Mouse (Mus musculus): ENCODE measurements around the gene Evpl.

The Evpl gene

DNA sequence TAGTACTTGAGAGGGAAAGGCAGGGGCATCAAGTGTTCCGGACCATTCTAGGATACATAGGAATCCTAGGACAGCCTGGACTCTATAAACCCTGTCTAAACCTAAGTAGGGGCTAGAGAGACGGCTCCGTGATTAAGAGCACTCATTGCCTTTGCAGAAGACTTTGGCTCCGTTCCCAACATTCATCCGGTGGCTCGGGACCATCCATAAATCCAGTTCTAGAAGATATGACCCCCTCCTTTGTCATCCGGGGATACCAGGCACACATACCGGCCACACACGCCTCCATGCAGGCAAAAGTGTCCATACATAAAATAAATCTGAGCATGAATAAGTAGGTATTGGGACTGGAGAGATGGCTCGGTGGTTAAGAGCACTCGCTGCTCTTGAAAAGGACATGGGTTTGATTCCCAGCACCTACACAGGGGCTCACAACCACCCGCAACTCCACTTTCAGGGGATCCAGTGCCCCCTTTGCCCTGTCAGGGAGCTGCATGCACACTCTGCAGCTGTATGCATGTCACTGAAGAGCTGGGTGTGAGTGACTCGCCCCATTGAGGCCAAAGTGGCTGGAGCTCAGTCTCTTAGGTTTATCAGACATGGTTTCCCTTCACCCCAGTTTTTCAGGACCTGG is 23.9 kb downstream of the Evpl start:
- DNase-seq (ENCODE audit: low spot score), result no peak

DNA sequence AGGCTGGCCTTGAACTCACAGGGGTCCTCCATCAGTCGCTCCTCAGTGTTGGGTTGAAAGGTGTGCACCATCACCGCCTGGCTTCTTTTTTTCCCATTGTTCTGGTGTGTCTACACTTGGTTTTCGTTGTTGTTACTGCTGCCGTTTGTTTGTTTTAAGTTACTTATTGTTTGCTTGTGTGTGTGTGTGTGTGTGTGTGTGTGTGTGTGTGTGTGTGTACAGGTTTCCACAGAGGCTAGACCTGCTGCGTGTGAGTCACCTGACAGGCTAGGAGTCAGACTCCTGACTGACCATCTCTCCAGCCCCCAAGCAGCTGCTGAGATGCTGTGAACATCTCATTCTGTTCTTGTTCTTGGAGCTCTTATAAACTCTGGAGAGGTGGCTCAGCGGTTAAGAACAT is 25.0 kb downstream of the Evpl start:
- no peak for DNase-seq (ENCODE audit: low spot score)

DNA sequence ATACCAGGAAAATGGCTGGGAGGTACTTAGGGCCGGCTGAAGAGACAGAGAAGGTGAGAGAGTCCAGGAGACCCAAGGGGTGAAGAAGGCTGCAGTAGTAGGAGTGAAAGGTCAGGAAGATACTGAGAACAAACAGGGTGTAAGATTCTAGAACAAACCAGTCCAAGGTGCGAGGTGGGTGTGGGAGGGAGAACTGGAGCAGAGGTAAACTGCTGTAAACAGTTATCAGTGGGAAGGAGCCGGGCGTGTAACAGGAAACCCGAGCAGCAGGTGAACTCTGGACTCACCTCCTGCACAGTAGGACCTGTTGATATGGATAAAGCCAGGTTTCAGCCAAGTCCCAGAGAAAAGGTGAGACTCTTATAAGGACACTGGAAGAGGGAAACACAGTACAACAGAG is 27.2 kb downstream of the Evpl start:
- DNase-seq (ENCODE audit: low spot score), result no peak

DNA sequence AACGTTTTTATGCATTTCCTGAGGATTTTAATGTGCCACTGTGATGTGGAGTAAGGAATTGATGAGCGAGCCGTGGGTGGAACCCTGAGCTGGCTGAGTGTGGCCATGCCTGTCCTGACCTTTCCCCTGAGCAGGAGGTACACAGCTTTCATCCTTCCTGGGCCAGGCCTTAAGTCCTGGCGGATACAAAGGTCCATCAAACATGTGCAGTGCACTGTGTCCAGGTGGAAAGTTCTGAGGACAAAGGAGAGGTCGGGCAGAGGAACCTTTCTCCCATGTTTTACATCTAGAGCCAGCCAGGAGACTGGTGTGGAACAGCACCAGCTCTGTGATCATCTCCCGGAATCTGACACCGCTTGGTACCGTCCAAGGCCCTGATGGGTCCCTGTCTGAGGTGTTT is 28.6 kb downstream of the Evpl start:
- no peak for DNase-seq (ENCODE audit: low spot score)

DNA sequence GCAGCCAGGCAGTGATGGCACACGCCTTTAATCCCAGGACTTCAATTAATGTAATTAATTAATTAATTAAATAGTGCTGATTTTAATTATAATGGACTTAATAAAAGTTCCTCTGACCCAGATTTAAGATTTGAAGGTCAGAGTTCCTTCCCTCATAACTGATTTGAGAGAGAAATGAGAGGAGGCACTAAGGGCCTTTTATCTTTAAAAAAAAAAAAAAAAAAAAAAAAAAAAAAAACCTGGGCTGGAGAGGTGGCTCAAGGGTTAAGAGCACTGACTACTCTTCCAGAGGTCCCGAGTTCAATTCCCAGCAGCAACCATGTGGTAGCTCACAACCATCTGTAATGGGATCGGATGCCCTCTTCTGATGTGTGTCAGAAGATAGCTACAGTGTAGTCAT is 29.2 kb downstream of the Evpl start:
- no peak for DNase-seq (ENCODE audit: low spot score)

DNA sequence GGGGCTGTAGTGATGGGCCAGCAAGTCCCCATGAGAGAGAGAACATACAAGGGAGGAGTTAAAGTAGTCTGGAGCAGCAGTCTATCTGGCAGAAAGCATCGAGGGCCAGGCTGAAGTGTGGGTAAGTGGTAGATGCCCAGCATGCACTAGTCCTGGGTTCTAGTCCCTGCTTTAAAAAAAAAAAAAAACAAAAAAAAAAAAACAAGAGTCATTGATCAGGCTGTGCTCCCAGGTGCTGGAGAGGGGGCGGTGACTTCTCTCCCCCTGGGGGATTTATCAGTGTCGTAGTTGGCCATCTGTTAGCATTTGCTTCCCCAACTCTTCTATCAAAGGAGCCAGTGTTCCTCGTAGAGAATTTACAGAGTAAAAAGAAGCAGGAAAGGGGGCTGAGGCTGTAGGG is 31.2 kb downstream of the Evpl start:
- no peak for DNase-seq (ENCODE audit: low spot score)

DNA sequence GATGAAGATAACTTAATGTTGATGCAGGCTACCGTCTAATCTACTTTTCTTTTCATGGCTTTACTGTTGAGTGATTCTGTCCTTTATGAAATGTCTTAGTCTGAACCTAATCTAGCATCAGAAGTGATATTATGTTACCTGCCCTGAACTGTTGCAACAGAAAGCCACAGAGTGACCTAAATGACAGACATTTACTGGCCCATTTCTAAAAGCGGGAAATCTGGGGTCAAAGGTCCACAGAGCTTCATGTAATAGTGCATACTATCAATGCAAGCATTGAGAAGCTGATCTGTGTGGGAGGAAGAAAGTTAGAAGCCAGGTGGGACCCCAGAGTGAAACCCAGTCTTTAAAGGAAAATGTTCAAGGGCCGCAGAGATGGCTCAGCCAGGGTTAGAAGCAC is 34.7 kb downstream of the Evpl start:
- no peak for DNase-seq (ENCODE audit: low spot score)

DNA sequence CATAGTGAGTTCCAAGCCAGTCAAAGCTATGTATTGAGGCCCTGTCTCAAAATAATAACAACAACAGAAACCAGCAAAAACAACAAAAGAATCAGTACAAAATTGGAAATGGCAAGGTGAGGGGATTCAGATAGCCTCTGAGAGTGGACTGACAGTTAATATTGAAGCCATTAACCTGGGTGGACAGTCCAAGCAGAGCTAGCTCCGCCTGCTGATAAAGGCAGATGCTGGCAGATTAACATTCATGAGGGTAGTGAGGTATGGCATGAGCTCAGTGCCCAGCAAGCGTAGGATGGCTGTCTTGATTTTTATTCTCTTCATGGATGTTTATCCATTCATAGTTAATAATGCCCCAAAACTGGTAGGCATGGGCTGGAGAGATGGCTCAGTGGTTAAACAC is 36.7 kb downstream of the Evpl start:
- DNase-seq (ENCODE audit: low spot score), result no peak

DNA sequence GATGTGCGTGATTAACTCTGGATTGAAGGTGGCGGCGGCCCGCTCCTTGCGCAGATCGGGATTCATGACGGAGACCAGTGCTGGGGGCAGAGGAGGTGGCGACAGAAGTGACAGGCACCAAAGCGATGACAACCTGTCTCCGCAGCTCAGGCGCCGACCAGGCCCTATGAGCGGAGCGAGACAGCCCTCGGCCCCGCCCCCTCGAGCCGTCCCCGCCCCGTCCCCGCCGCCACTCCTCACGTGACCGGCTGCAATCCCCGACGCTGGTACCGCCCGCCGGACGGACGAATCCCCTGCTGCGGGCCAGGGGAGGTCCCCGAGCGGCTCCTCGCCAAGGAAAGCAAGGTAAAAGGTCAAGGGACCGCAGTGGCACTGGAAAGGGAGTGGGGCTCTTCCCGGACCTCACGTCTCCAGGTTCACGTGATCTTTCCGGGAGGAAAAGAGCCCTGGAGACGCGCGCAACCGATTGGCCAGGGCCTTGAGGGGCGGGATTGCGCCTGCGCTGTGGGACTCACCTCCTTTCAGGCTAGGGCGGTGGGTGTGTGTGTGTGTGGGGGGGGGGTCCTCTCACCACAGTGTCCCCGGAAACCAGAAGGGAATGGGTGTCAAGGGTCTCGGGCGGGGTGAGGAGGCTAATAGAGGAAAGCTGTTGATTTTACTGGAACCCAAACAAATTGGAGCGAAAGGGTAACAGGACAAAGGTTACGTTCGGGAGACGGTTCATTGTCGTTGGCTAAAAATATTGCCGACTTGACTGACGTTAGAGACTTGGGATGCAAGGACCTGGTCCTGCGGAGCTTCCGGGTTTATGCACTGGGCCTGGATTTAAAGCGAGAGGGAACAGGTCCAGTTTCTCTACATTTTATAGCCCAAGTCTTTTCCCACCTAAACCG is 39.0 kb downstream of the Evpl start, which contains the start of the genes Ten1 and Acox1:
Gene Ten1 (plus strand): TSS at position 217 of the 893 bp plus-strand sequence.
Gene Acox1 (minus strand): TSS at position 407 of the 893 bp plus-strand sequence.
- DNase-seq (ENCODE audit: low spot score), result peak; percentile 95

DNA sequence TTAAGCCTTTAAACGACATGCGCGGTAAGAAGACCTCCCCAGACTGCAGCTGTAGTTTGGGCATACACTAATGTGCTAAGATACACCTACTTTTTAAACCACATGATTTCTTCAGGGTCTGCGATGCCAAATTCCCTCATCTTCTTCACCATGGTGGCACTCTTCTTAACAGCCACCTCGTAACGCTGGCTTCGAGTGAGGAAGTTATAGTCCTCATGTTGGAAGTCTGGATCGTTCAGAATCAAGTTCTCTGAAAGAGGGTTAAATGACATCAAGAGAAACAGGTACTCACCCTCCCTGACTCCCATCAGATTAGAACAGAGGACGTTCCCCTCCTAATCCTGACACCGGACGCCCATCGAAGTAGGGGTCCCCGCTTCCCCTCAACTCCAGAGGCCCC is 39.7 kb downstream of the Evpl start:
- DNase-seq (ENCODE audit: low spot score), result no peak

DNA sequence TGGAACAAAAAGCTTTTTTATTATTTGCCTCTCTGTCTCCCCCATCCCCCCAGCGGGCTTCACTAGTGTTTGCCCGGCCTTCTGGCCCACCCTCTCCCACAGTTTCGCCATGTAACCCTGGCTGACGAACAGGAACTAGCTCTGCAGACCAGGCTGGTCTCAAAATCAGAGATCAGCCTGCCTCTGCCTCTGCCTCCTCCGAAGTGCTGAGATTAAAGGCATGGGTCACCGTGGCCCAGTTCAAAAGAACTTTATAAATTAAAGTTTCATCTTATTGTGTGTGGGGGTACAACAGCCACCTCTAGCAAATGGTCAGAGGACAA is 40.3 kb downstream of the Evpl start:
- DNase-seq (ENCODE audit: low spot score), result no peak

DNA sequence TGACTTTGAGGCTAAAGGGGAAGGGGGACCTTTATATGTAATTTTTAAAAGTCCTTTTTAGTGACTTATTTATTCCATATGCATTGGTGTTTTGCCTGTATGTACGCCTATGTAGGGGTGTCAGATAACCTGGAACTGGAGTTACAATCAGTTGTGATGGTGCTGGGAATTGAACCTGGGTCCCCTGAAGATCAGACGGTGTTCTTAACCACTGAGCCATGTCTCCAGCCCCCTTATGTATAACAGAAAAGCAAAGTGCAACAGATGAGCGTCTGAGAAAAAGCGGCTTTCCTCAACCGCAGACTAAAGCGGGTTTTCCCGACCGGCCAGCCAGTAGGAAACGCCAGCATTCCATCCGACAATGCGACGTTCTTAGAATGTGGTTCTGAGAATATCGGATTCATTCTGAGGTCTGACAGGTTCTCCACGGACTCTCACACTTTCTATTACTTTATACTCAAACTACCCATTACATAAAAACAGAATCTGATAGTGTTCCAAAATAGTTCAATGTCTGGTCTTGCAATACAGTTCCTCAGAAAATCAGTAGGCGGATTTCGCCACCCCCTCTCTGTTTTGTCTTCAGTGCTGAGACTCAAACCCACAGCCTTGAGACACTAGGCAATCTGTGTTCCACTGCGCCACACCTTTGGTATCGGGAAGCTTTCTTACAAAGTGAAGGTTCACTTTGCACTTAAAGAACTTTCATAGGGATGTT is 40.9 kb downstream of the Evpl start:
- no peak for DNase-seq (ENCODE audit: low spot score)

DNA sequence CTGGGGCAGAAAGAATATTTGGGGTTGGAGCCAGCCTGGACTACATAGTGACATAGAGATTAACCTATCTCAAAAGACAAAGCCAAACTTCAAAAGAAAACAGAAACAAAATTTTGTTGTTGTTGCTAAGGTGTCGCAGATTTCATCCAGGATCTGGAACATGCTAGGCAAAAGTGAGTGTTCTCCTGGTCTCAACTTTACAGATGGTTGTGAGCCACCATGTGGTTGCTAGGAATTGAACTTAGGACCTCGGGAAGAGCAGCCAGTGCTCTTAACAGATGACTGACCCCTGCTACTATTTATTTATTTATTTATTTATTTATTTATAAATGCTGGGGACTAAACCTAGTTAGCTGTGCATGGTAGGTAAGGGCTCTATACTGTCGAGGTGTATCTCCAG is 41.5 kb downstream of the Evpl start:
- DNase-seq (ENCODE audit: low spot score), result no peak

DNA sequence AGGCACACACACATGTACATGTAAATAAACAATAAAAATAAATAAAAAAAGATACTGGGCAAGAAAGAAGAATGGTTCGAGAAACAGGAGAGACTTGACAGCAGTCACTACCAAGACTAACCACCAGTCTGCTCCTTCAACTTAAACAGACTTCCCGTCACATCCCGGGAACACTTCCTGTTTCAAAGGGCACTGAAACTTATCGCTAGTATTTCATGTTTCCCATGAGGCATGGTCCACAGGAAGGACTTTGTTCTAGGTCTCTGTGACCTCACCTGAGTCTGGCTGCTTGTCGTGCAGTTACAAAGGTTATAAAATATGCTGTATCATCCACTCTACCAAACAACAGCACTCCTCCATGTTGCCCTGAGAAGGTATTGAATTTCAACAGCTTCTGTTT is 42.6 kb downstream of the Evpl start:
- DNase-seq (ENCODE audit: low spot score), result no peak

DNA sequence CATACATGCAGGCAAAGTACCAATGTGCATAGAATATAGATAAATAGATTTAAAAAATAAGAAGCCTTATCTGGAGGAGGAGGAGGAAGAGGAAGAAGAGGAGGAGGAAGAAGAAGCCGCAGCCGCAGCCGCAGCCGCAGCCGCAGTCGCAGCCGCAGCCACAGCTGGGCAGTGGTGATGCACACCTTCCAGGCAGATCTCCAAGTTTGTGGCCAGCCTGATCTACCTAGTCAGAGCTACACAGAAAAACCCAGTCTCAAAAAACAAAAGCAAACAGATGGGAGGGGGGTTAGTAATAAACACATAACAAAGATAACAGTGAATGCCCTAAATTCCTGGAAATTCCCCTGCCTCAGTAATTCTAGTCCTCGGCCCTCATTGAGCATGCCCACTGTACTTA is 43.3 kb downstream of the Evpl start:
- no peak for DNase-seq (ENCODE audit: low spot score)

DNA sequence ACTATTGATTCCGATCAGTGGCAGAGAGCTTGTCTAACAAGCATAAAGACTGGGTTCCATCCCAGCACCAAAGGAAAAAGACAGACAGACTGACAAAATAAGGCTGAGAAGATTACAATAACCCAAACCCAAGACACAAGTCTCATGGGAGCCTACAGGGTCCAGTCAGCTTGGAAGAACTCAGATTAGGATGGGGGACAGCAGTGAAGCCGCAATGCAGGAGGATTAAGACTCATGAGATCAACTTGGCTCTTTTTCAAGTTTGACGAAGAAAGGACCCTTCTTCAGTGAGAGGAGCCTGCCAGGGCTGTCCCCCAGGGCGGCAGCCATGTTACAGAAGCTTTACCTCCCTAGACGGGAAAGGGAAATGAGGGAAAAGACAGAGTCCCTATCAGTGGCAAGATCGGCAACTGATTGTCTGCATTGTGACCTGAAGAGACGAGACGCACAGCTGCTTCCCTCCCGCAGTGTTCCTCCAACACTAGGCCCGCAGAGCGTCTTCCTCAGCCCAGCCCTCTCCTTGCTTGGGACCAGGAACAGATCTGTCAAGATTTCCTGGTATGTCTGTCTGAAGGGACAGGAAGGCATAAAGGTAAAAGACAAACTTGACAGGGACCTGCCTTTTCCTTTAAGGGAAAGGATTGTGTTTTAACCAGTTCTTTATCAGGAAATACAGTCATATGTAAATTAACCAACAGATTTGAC is 50.5 kb downstream of the Evpl start:
- DNase-seq (ENCODE audit: low spot score), result no peak

DNA sequence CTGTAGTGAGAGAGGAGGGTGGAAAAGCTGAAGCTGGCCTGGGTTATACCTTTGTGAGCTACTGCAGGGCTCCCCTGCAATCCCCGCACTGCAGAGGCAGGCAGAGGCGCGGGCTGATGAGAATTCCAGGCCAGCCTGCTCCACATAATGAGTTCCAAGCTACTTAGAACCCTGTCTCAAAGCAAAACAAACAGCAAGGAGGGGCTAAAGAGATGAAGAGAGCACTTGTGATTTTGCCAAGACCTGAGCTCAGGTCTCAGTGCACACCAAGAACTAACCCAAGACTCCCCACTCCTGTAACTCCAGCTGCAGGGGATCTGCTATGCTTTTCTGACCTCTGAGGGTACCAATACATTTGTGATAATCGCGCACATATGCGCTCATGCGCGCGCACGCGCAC is 51.5 kb downstream of the Evpl start:
- no peak for DNase-seq (ENCODE audit: low spot score)

DNA sequence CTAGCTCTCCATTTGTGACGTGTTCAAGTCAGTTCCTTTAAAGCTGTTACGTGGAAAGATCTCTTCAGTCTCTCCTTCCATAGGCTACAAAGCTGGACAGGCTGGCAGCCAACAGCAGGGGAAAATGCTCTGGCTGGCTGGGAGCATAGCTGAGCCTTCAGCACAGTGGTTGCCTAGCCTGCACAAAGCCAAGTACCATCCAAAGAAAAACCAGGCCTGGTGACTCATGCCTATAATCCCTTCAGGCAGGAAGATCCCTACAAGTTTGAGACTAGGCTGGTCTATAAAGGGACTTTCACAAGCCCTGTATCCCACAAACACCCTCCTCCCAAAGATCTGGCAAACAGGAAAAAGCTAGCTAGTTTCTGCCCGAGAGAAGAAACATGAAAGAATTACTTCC is 52.0 kb downstream of the Evpl start:
- no peak for DNase-seq (ENCODE audit: low spot score)

DNA sequence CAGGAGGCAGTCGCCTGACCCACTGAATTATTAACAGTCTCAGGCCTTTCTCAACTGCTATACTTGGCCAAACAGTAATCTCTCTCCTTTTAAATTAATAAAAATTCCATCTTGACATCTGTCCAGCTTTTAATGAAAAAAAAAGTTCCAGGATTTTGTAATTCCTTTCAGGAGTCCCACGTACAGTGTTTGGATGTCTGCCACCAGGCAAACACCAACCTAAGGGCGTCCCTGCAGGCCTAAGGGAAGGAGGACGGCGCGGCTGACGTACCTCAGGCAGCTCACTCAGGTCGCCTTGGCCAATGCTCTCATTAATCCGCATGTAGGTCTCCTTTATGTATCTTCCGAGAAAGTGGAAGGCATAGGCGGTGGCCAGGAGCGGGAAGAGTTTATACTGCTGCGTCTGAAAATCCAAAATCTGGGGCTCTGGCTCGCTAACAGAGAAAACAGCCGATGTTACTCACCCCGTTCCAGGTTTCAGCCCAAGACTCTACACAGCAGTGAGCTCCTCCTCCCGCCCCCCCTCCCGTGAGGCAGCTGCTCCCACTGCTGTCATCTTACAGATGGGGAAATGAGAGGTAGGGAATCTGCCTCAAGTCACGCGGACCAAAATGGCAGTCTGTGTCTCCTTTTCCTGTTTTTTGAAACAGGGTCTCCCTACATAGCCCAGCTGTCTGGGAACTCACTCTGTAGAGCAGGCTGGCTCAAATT is 59.3 kb downstream of the Evpl start:
- DNase-seq (ENCODE audit: low spot score), result no peak

DNA sequence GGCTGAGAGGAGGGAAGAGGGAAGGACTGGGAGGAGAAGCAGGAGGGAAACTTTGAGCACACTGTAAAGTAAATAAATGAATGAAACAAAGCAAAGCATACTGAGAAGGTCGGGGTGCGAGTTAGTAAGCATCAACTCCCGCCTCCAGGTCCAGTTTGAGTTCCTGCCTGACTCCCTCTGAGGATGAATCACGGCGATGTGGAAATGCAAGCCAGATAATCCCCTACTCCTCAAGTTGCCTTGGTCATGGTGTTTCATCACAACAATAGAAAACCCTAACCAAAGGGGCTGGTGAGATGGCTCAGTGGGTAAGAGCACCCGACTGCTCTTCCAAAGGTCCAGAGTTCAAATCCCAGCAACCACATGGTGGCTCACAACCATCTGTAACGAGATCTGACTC is 61.9 kb downstream of the Evpl start:
- DNase-seq (ENCODE audit: low spot score), result no peak

DNA sequence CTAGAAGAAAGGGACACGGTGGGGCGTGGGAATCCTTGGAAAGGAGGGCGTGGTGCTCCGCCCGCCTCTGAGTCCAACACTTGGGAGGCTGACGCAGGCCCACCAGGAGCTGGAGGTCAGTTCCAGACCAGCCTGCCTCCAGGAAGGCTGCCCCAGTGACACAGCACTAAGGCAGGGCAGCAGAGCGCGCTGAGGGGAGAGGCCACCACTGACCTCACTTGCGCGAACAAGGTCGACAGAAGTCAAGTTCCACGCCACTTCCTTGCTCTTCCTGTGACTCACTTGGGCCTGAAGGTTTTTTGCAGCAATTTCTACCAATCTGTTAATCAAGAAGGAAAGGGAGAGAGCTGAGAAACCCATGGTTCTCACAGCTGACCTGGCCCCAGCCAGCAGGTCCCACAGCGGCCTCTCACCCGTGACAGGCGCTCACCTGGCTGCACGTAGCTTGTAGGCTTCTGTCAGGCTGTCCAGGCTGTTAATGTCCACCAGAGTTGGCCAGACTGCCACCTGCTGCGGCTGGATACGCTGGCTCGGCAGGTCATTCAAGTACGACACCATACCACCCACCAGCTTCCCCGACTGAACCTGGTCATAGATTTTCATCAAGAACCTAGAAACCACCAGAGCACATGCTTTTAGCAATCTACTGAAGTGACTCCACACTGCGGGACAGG is 63.0 kb downstream of the Evpl start:
- no peak for DNase-seq (ENCODE audit: low spot score)

Data from layer of hippocampus, adult 11-12 months (tissue).